Mouse (Mus musculus): ENCODE data around the gene Gm5624. TPM values are rescaled to one million over a fixed set of nuclear protein-coding genes. Genes with fewer than 3 reads are reported as not detected.
"Not testable (repeated sequence)": the region's sequence is repeated elsewhere in the genome, so short reads cannot be mapped to it uniquely, and the experiment has no call there.

Gm5624 gene
- not detected for total RNA-seq (2021)
- long read RNA-seq, experiment 1 = 0 reads
- long read RNA-seq, experiment 2 = 0 reads

- DNase-seq (ENCODE audit: low spot score in 2 of 2) = not testable (repeated sequence)
Observed at GRCm38 (mm10) chr14:44627737-44628136, at the start of gene Gm5624. Gene Gm5624, minus strand, starts transcription at chr14:44627938.

- DNase-seq (ENCODE audit: low spot score in 2 of 2) = not testable (repeated sequence)
Observed at GRCm38 (mm10) chr14:44591765-44592164, 36.0 kb downstream of the Gm5624 start.

- not testable (repeated sequence) for DNase-seq (ENCODE audit: low spot score in 2 of 2)
Observed at GRCm38 (mm10) chr14:44582853-44583252, 44.9 kb downstream of the Gm5624 start, which contains the start of gene Gm8247. Gene Gm8247, plus strand, starts transcription at chr14:44583153.

- not testable (repeated sequence) for DNase-seq (ENCODE audit: low spot score in 2 of 2)
Observed at GRCm38 (mm10) chr14:44547961-44548360, 79.8 kb downstream of the Gm5624 start.

GRCm38 (mm10) chr14:44517976-44518375 lies 109.8 kb downstream of the Gm5624 start, which contains the start of gene Gm17093:
Gene Gm17093, plus strand, starts transcription at chr14:44518276.
- not testable (repeated sequence) for DNase-seq (ENCODE audit: low spot score in 2 of 2)

Other genes starting within 250 kb of the Gm5624 start
- gene Gm3371, start 217.2 kb downstream of the Gm5624 start, total RNA-seq (2021) = not detected
- not detected for gene Gm8232, start 194.3 kb downstream of the Gm5624 start, total RNA-seq (2021)
- not detected for gene BC061237, start 135.5 kb downstream of the Gm5624 start, total RNA-seq (2021)
- gene Gm17093, start 109.7 kb downstream of the Gm5624 start, total RNA-seq (2021) = not detected
- gene Gm8247, start 44.8 kb downstream of the Gm5624 start, total RNA-seq (2021) = not detected
- not detected for gene Gm8257, start 78.5 kb upstream of the Gm5624 start, total RNA-seq (2021)
- under 1 TPM in 1 of 2 experiments, not detected in 1; 0.21 TPM for gene Gm8267, start 122.4 kb upstream of the Gm5624 start, total RNA-seq (2021)
- gene Ptgdr, start 231.4 kb upstream of the Gm5624 start, total RNA-seq (2021) = under 1 TPM; 0.30 to 0.33 TPM

All from layer of hippocampus, postnatal 14 days (tissue).